Mouse (Mus musculus) heart, embryonic 12.5 days (tissue): ENCODE data around the gene Gm14399. TPM values are rescaled to one million over a fixed set of nuclear protein-coding genes. Genes with fewer than 3 reads are reported as not detected.
"Not testable (repeated sequence)": the region's sequence is repeated elsewhere in the genome, so short reads cannot be mapped to it uniquely, and the experiment has no call there.

Experiments
- ATAC-seq: fragments of 200-750 bp; cut with Nextera tagmentation; 2 replicates; pipeline ENCODE4 v1.8.0; 2017; ENCODE audit warnings: moderate TSS enrichment, moderate library complexity; ENCODE audit not compliant: insufficient number of reproducible peaks, low FRiP score
- H3K27ac ChIP-seq: fragments of 300-500 bp; sonication (generic); 2 replicates; pipeline ENCODE4 v1.5.1; 2016; ENCODE audit warnings: mild to moderate bottlenecking, moderate library complexity; ENCODE audit not compliant: poor library complexity, severe bottlenecking
- H3K27me3 ChIP-seq: fragments of 300-500 bp; sonication (generic); replicated peaks from 2 replicates; pipeline ENCODE4 v1.6.1; 2016; ENCODE audit warnings: mild to moderate bottlenecking, moderate library complexity
- H3K36me3 ChIP-seq: fragments of 300-500 bp; sonication (generic); 2 replicates; pipeline ENCODE4 v1.6.1; 2016; ENCODE audit warnings: mild to moderate bottlenecking, moderate library complexity
- H3K4me1 ChIP-seq: fragments of 300-500 bp; sonication (generic); replicated peaks from 2 replicates; pipeline ENCODE4 v1.6.1; 2016; ENCODE audit warnings: mild to moderate bottlenecking
- H3K4me2 ChIP-seq: fragments of 300-500 bp; sonication (generic); 2 replicates; pipeline ENCODE4 v1.6.1; 2016; ENCODE audit warnings: mild to moderate bottlenecking, moderate library complexity
- H3K4me3 ChIP-seq: fragments of 300-500 bp; sonication (generic); 2 replicates; pipeline ENCODE4 v1.5.1; 2016; ENCODE audit warnings: mild to moderate bottlenecking
- H3K9ac ChIP-seq: fragments of 300-500 bp; sonication (generic); 2 replicates; pipeline ENCODE4 v1.6.1; 2016; ENCODE audit warnings: mild to moderate bottlenecking, moderate library complexity
- H3K9me3 ChIP-seq: fragments of 300-500 bp; sonication (generic); replicated peaks from 2 replicates; pipeline ENCODE4 v1.6.1; 2016; ENCODE audit warnings: mild to moderate bottlenecking, moderate library complexity
- WGBS: fragments of 180-500 bp; shearing (Covaris S2); methylation state at CpG from one replicate; pipeline ENCODE4 v1.1.7; 2016; 5-methylcytosine and 5-hydroxymethylcytosine counted together
- polyA plus RNA-seq: library from polyadenylated mRNA; unstranded; fragments of >200 nt; fragmentation: Nextera tagmentation; extraction: Ambion mirVana; gene quantifications from 2 replicates; pipeline ENCODE4 v1.2.1, GENCODE M21; 2016

The Gm14399 gene
- polyA plus RNA-seq, 1 experiment from 2014 or later, result 4.8 TPM

DNA sequence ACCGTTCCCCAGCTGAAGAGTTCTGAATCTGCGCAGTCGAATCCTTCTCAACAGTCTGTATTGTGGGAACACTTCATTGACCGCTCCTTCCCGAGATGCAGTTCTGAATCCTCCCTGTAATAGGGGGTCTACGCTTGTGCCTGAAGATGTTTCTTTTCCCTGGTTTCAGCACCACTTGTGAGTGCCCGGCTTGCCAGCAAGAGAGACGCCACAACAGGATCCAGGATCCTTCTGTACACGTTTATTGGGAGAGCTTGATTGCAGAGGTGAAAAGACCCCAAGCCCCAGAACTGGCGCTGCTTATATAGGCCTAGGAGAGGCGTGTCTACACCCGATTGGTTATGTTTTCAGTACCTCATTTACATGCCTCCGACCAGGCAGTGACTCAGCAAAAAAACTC, 14.9 kb upstream of the Gm14399 start:
- peaks cover 12% of the 10 kb centered on the region for H3K9me3 ChIP-seq
- no peaks in the 10 kb centered on the region for H3K36me3 ChIP-seq
- ATAC-seq, result no peak
- no peaks in the 10 kb centered on the region for H3K4me1 ChIP-seq
- H3K27me3 ChIP-seq, result no peaks in the 10 kb centered on the region
- no peak overlapping the region for H3K9ac ChIP-seq
- H3K4me2 ChIP-seq, result no peak overlapping the region
- 88% methylated on average over 13 of the region's 13 CpGs for WGBS
- H3K27ac ChIP-seq, result no peak overlapping the region
- H3K4me3 ChIP-seq, result no peak overlapping the region

- WGBS, result 3% methylated on average over 25 of the region's 25 CpGs
- not testable (repeated sequence) for H3K4me1 ChIP-seq, H3K27me3 ChIP-seq, H3K36me3 ChIP-seq, ATAC-seq, H3K9me3 ChIP-seq, H3K27ac ChIP-seq
- peak overlapping the region; percentile 59 for H3K4me3 ChIP-seq
- peak overlapping the region; percentile 59 for H3K4me2 ChIP-seq
- H3K9ac ChIP-seq, result peak overlapping the region; percentile 71
These were observed 457 bp downstream of the Gm14399 start for GRCm38 (mm10) chr2:175141118-175141992.

DNA sequence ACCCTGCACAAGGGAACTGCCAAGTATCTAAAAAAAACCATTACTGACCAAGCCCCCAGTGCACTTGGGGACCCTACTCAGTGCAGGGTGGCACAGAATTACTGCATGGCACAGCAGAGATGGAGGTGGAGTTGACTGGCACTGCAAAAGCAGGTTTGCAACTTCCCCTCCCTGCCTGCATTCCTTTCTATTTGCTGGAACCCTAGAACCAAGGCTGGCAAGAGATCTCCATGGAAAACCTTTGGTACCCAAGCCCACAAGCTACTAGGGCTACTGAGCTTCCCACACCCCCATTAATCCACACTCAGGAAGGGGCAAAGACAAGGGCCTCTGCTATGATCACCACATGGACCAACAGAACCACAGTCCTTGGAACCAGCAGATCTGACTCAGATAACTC, 1.2 kb downstream of the Gm14399 start:
- H3K4me1 ChIP-seq, H3K9me3 ChIP-seq, H3K4me2 ChIP-seq, H3K27ac ChIP-seq, H3K27me3 ChIP-seq, H3K36me3 ChIP-seq, H3K4me3 ChIP-seq, H3K9ac ChIP-seq, ATAC-seq: not testable (repeated sequence)

Other genes starting within 250 kb of the Gm14399 start
- gene Gm14444, start 131.8 kb downstream of the Gm14399 start, polyA plus RNA-seq, result not detected in 2 replicates
- 0.86 and 0.99 TPM in 2 replicates for gene Gm14393, start 74.2 kb downstream of the Gm14399 start, polyA plus RNA-seq
- gene Gm14443, start 33.9 kb upstream of the Gm14399 start, polyA plus RNA-seq, result 0.30 and 0.31 TPM in 2 replicates
- gene Gm14391, start 64.9 kb upstream of the Gm14399 start, polyA plus RNA-seq, result 3.5 and 5.0 TPM in 2 replicates
- 1.00 and 2.5 TPM in 2 replicates for gene Gm14440, start 133.1 kb upstream of the Gm14399 start, polyA plus RNA-seq
- gene Gm4631, start 196.2 kb upstream of the Gm14399 start, polyA plus RNA-seq, result 12.1 and 13.2 TPM in 2 replicates
- gene Zfp968, start 230.4 kb upstream of the Gm14399 start, polyA plus RNA-seq, result 7.2 and 8.2 TPM in 2 replicates